Mouse (Mus musculus) spleen, postnatal 4 days (tissue): Measurements from ENCODE around the gene Fahd2a.

ENCODE experiments used
- DNase-seq, 2 experiments: peaks; one replicate each; pipeline ENCODE4 v3.0.0; 2022; ENCODE audit warnings: low spot score in 2 of 2

Gene Fahd2a

GRCm38 (mm10) chr2:127444055-127444789, at the start of gene Fahd2a:
TSS of gene Fahd2a (minus strand) at chr2:127444565.
- peak; percentile 88 to 93 for DNase-seq

GRCm38 (mm10) chr2:127484476-127485170, 40.3 kb upstream of the Fahd2a start:
- peak in 1 of 2 experiments; percentile 23 for DNase-seq

GRCm38 (mm10) chr2:127483001-127483400, 38.6 kb upstream of the Fahd2a start:
- no peak for DNase-seq

GRCm38 (mm10) chr2:127482533-127482911, 38.2 kb upstream of the Fahd2a start:
- DNase-seq: no peak

- DNase-seq: no peak
Measured at GRCm38 (mm10) chr2:127481841-127482532, 37.6 kb upstream of the Fahd2a start.

- DNase-seq: no peak
Measured at GRCm38 (mm10) chr2:127479763-127480162, 35.4 kb upstream of the Fahd2a start.

- no peak for DNase-seq
Measured at GRCm38 (mm10) chr2:127479210-127479609, 34.8 kb upstream of the Fahd2a start.

GRCm38 (mm10) chr2:127472279-127472678, 27.9 kb upstream of the Fahd2a start:
- DNase-seq: no peak

- DNase-seq: no peak
Measured at GRCm38 (mm10) chr2:127471281-127471680, 26.9 kb upstream of the Fahd2a start.

- DNase-seq: no peak
Measured at GRCm38 (mm10) chr2:127470661-127471060, 26.3 kb upstream of the Fahd2a start.

GRCm38 (mm10) chr2:127470183-127470582, 25.8 kb upstream of the Fahd2a start:
- no peak for DNase-seq

GRCm38 (mm10) chr2:127462314-127462713, 17.9 kb upstream of the Fahd2a start:
- peak; percentile 38 to 72 for DNase-seq

GRCm38 (mm10) chr2:127461351-127461750, 17.0 kb upstream of the Fahd2a start:
- no peak for DNase-seq

- no peak for DNase-seq
Measured at GRCm38 (mm10) chr2:127459341-127459740, 15.0 kb upstream of the Fahd2a start.

- DNase-seq: peak; percentile 68 to 88
Measured at GRCm38 (mm10) chr2:127453764-127454163, 9.4 kb upstream of the Fahd2a start.

- no peak for DNase-seq
Measured at GRCm38 (mm10) chr2:127453141-127453540, 8.8 kb upstream of the Fahd2a start.

GRCm38 (mm10) chr2:127451748-127452147, 7.4 kb upstream of the Fahd2a start:
- DNase-seq: no peak

GRCm38 (mm10) chr2:127449691-127450090, 5.3 kb upstream of the Fahd2a start:
- peak in 1 of 2 experiments; percentile 59 for DNase-seq

GRCm38 (mm10) chr2:127446847-127447246, 2.5 kb upstream of the Fahd2a start:
- DNase-seq: no peak

- no peak for DNase-seq
Measured at GRCm38 (mm10) chr2:127437697-127438096, 6.7 kb downstream of the Fahd2a start.

- DNase-seq: no peak
Measured at GRCm38 (mm10) chr2:127435554-127435953, 8.8 kb downstream of the Fahd2a start.

- peak; percentile 42 to 77 for DNase-seq
Measured at GRCm38 (mm10) chr2:127435135-127435534, 9.2 kb downstream of the Fahd2a start.
